Mouse (Mus musculus): Measurements from ENCODE around the gene Wdr46. TPM values are rescaled to one million over a fixed set of nuclear protein-coding genes. Genes with fewer than 3 reads are reported as not detected.

The Wdr46 gene
- polyA plus RNA-seq, 1 experiment from 2014 or later: 18.4 TPM

DNA sequence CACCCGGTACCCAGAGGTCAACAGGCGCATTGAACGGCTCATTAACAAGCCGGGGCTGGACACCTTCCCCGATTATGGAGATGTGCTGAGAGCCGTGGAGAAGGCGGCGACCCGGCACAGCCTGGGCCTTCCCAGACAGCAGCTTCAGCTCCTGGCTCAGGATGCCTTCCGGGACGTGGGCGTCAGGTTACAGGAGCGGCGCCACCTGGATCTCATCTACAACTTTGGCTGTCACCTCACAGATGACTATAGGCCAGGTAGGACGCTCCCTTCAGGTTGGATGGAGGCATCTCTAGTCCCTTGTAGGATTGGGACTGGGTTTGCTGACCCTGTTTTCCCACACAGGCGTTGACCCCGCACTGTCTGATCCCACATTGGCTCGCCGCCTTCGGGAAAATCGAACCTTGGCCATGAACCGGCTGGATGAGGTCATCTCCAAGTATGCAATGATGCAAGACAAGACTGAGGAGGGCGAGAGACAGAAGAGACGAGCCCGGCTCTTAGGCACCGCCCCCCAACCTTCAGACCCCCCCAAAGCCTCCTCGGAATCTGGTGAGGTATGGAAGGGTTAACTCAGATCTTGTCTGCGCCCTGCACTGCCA, 28.5 kb upstream of the Wdr46 start:
- no peak overlapping the region for H3K27ac ChIP-seq (replicated peaks)
- peaks cover 75% of the 10 kb centered on the region for H3K4me1 ChIP-seq (replicated peaks)
- no peaks in the 10 kb centered on the region for H3K27me3 ChIP-seq
- H3K9me3 ChIP-seq (replicated peaks): peaks cover 3% of the 10 kb centered on the region; the same call in 1 of the 2 replicates
- no peak overlapping the region for H3K9ac ChIP-seq
- H3K4me3 ChIP-seq (replicated peaks): no peak overlapping the region
- ATAC-seq (ENCODE audit: insufficient read depth): no peak
- peaks cover 49% of the 10 kb centered on the region for H3K36me3 ChIP-seq (replicated peaks)
- no peak overlapping the region for H3K4me2 ChIP-seq
- 90% methylated on average over 28 of the region's 28 CpGs for WGBS (ENCODE audit: insufficient replicate concordance)

DNA sequence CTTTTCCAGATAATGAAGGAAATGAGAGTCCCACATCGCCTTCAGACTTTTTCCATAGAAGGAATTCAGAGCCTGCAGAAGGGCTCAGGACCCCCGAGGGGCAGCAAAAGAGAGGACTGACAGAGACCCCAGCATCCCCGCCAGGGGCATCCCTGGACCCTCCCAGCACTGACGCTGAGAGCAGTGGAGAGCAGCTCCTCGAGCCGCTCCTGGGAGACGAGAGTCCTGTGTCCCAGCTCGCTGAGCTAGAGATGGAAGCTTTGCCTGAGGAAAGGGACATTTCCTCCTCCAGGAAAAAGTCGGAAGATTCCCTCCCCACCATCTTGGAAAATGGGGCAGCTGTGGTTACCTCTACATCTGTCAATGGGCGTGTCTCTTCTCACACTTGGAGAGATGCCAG, 27.2 kb upstream of the Wdr46 start:
- ATAC-seq (ENCODE audit: insufficient read depth): no peak
- Histone ChIP-seq H3K27ac (replicated peaks) (no peak overlapping the region), H3K4me2 (no peak overlapping the region), H3K27me3 (no peaks in the 10 kb centered on the region), H3K4me3 (replicated peaks) (no peak overlapping the region), H3K9me3 (replicated peaks) (peaks cover 16% of the 10 kb centered on the region), H3K36me3 (replicated peaks) (peaks cover 63% of the 10 kb centered on the region), H3K4me1 (replicated peaks) (peaks cover 77% of the 10 kb centered on the region), H3K9ac (no peak overlapping the region)
- 85% methylated on average over 10 of the region's 10 CpGs for WGBS (ENCODE audit: insufficient replicate concordance)

DNA sequence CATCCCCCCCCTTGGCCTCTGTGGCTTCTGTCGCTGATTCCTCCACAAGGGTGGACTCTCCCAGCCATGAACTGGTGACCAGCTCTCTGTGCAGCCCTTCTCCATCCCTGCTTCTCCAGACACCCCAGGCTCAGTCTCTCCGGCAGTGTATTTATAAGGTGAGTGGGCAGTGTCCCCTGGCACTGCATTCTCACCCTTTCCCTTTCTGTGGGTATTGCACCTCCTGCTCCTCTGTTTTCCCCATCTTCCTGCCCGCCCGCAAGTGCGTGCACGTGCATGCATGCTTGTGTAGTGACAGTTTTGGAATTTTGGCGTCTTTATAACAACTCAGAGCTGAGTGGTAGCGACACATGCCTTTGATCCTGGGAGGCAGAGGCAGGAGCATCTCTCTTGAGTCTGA, 26.6 kb upstream of the Wdr46 start:
- peaks cover 77% of the 10 kb centered on the region for H3K4me1 ChIP-seq (replicated peaks)
- H3K9ac ChIP-seq: no peak overlapping the region
- ATAC-seq (ENCODE audit: insufficient read depth): no peak
- H3K27me3 ChIP-seq: no peaks in the 10 kb centered on the region
- peaks cover 66% of the 10 kb centered on the region for H3K36me3 ChIP-seq (replicated peaks)
- H3K27ac ChIP-seq (replicated peaks): peak overlapping the region; percentile 88; the same call in 1 of the 2 replicates
- peaks cover 20% of the 10 kb centered on the region for H3K9me3 ChIP-seq (replicated peaks)
- H3K4me2 ChIP-seq: no peak overlapping the region
- no peak overlapping the region for H3K4me3 ChIP-seq (replicated peaks)
- 91% methylated on average over 8 of the region's 8 CpGs for WGBS (ENCODE audit: insufficient replicate concordance)

- Histone ChIP-seq H3K4me3 (replicated peaks) (peak overlapping the region; percentile 72), H3K36me3 (replicated peaks) (peaks cover 66% of the 10 kb centered on the region), H3K27ac (replicated peaks) (peak overlapping the region; percentile 88)
Observed at GRCm38 (mm10) chr17:33914969-33915391, 25.5 kb upstream of the Wdr46 start.

GRCm38 (mm10) chr17:33915671-33916250, 24.7 kb upstream of the Wdr46 start, which contains the start of the genes Tapbp and Zbtb22:
Tapbp (plus strand) TSS chr17:33915899.
Zbtb22 (plus strand) TSS chr17:33915904.
- Histone ChIP-seq H3K36me3 (replicated peaks) (peaks cover 64% of the 10 kb centered on the region), H3K9me3 (replicated peaks) (peaks cover 20% of the 10 kb centered on the region), H3K4me3 (replicated peaks) (peak within 1 kb of the TSS; percentile 72), H3K4me2 (peak within 1 kb of the TSS; percentile 84), H3K4me1 (replicated peaks) (peaks cover 72% of the 10 kb centered on the region), H3K27ac (replicated peaks) (peak within 1 kb of the TSS; percentile 88), H3K9ac (peak within 1 kb of the TSS; percentile 64), H3K27me3 (no peaks in the 10 kb centered on the region)
- WGBS (ENCODE audit: insufficient replicate concordance): under 1% methylated on average over 34 of the region's 34 CpGs
- peak; percentile 85 for ATAC-seq (ENCODE audit: insufficient read depth)

More at GRCm38 (mm10) chr17:33914969-33915391, 25.5 kb upstream of the Wdr46 start:
- H3K4me1 ChIP-seq (replicated peaks): peaks cover 76% of the 10 kb centered on the region
- peak overlapping the region; percentile 84 for H3K4me2 ChIP-seq
- H3K9me3 ChIP-seq (replicated peaks): peaks cover 20% of the 10 kb centered on the region
- ATAC-seq (ENCODE audit: insufficient read depth): no peak
- H3K27me3 ChIP-seq: no peaks in the 10 kb centered on the region
- peak overlapping the region; percentile 64; the same call in 1 of the 2 replicates for H3K9ac ChIP-seq
- 67% methylated on average over 13 of the region's 13 CpGs for whole genome bisulfite sequencing (ENCODE audit: insufficient replicate concordance)

DNA sequence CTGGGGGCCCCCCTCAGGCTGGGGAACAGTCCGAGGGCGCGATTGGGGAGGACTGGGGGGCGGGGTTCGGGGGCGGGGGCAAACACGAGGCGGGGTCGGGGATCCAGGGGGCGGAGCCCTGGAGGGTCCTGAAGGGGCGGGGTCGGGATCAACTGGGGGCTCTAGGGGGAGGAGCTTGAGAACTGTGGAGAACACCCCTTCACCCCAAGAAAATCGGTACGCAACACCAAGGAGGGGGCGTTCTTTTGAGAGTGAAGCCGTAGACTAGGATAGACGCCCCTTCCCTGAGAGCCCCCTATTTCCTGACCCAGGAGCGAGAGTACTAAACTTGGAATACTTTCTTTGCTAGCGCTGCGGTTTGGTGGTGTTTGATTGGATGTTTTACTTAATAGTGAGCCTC, 24.2 kb upstream of the Wdr46 start:
- H3K36me3 ChIP-seq (replicated peaks): peaks cover 58% of the 10 kb centered on the region
- peak overlapping the region; percentile 84 for H3K4me2 ChIP-seq
- peak overlapping the region; percentile 88 for H3K27ac ChIP-seq (replicated peaks)
- 2% methylated on average over 17 of the region's 20 CpGs for WGBS (ENCODE audit: insufficient replicate concordance)
- H3K9ac ChIP-seq: peak overlapping the region; percentile 64
- ATAC-seq (ENCODE audit: insufficient read depth): no peak
- no peaks in the 10 kb centered on the region for H3K27me3 ChIP-seq
- H3K4me1 ChIP-seq (replicated peaks): peaks cover 76% of the 10 kb centered on the region
- peak overlapping the region; percentile 72 for H3K4me3 ChIP-seq (replicated peaks)
- H3K9me3 ChIP-seq (replicated peaks): peaks cover 20% of the 10 kb centered on the region

GRCm38 (mm10) chr17:33916847-33917655, 23.4 kb upstream of the Wdr46 start:
- Histone ChIP-seq H3K9me3 (replicated peaks) (peaks cover 20% of the 10 kb centered on the region), H3K4me2 (peak overlapping the region; percentile 84), H3K4me1 (replicated peaks) (peaks cover 76% of the 10 kb centered on the region), H3K4me3 (replicated peaks) (peak overlapping the region; percentile 72), H3K27ac (replicated peaks) (peak overlapping the region; percentile 33; the same call in 1 of the 2 replicates), H3K36me3 (replicated peaks) (peaks cover 52% of the 10 kb centered on the region), H3K27me3 (no peaks in the 10 kb centered on the region), H3K9ac (no peak overlapping the region; the same call in 1 of the 2 replicates)
- no peak for ATAC-seq (ENCODE audit: insufficient read depth)
- WGBS (ENCODE audit: insufficient replicate concordance): 82% methylated on average over 31 of the region's 31 CpGs

DNA sequence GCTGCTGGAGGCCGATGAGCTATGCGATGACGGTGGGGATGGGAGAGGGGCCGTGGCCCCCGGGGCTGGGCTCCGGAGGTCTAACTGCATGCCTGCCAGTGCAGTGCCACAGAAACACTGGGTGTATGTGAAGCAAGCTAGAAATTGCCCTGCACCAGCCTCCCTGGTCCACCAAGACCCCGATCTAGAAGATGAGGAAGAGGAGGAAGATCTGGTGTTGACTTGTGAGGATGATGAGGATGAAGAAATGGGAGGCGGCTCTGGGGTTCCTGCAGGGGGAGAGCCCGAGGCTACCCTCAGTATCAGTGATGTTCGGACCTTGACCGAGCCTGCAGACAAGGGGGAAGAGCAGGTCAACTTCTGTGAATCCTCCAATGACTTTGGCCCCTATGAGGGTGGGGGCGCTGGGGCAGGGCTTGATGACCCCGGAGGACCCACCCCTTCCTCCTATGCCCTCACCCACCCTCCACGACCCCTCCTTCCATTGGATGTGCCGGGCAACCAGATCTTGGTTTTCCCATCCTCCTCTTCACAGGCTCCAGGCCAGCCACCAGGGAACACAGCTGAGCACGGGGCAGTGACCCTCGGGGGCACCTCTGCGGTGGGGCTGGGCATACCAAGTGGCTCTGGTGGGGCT, 22.7 kb upstream of the Wdr46 start:
- WGBS (ENCODE audit: insufficient replicate concordance): 82% methylated on average over 18 of the region's 18 CpGs
- H3K36me3 ChIP-seq (replicated peaks): peaks cover 50% of the 10 kb centered on the region
- H3K27me3 ChIP-seq: no peaks in the 10 kb centered on the region
- H3K4me1 ChIP-seq (replicated peaks): peaks cover 76% of the 10 kb centered on the region
- peaks cover 20% of the 10 kb centered on the region for H3K9me3 ChIP-seq (replicated peaks)
- H3K9ac ChIP-seq: no peak overlapping the region
- peak overlapping the region; percentile 96 for H3K4me2 ChIP-seq
- no peak for ATAC-seq (ENCODE audit: insufficient read depth)
- H3K4me3 ChIP-seq (replicated peaks): peak overlapping the region; percentile 72; the same call in 1 of the 2 replicates
- peak overlapping the region; percentile 94 for H3K27ac ChIP-seq (replicated peaks)

- ATAC-seq (ENCODE audit: insufficient read depth): 0 out of 2 replicates have a peak, but pooled peaks have one; percentile 2
- Histone ChIP-seq H3K27ac (replicated peaks) (peak overlapping the region; percentile 94), H3K27me3 (no peaks in the 10 kb centered on the region), H3K9ac (peak overlapping the region; percentile 87), H3K4me2 (peak overlapping the region; percentile 96), H3K36me3 (replicated peaks) (peaks cover 47% of the 10 kb centered on the region), H3K4me3 (replicated peaks) (peak overlapping the region; percentile 90), H3K4me1 (replicated peaks) (peaks cover 73% of the 10 kb centered on the region), H3K9me3 (replicated peaks) (peaks cover 20% of the 10 kb centered on the region)
- 54% methylated on average over 37 of the region's 37 CpGs for WGBS (ENCODE audit: insufficient replicate concordance)
Observed at GRCm38 (mm10) chr17:33918293-33919203, 21.9 kb upstream of the Wdr46 start.

Data from liver, embryonic 15.5 days (tissue).